Mouse (Mus musculus): Measurements from ENCODE around the gene Clcn7.

Gene Clcn7

DNA sequence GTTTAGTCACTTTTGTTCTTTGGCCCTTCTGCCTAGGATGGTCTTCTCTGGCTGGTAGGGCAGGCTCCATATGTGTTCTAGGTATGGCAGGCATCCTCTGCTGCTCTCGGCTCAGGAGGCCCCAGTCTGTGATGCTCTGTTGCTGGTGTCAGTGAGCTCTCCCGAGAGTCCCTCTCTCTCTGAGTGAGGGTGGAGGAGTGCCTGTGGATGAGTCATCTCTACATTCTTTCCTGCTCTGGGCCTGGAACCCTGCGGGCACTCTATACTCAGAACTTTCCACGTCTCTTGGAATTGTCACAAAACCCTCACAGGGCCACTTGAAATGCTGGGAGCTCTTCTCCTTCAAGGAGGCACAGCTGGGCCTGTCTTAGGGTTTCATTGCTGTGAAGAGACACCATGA is 78.5 kb downstream of the Clcn7 start:
- no peak for DNase-seq (ENCODE audit: low spot score in 2 of 2)
